Mouse (Mus musculus) liver, embryonic 15.5 days (tissue): ENCODE data around the gene Gm13275. TPM values are rescaled to one million over a fixed set of nuclear protein-coding genes. Genes with fewer than 3 reads are reported as not detected.
A peak's percentile ranks its signal among the peaks of the same experiment; 100 is the strongest.
"Not testable (repeated sequence)": the region's sequence is repeated elsewhere in the genome, so short reads cannot be mapped to it uniquely, and the experiment has no call there.

Experiments
- ATAC-seq: fragments of 200-750 bp; cut with Nextera tagmentation; 2 replicates; pipeline ENCODE4 v1.8.0; 2017; ENCODE audit warnings: moderate number of reproducible peaks, mild to moderate bottlenecking, moderate library complexity; ENCODE audit not compliant: insufficient read depth
- H3K27ac ChIP-seq: fragments of 300-500 bp; sonication (generic); replicated peaks from 2 replicates; pipeline ENCODE4 v1.5.1; 2015; ENCODE audit warnings: mild to moderate bottlenecking, inconsistent platforms
- H3K27me3 ChIP-seq: fragments of 300-500 bp; sonication (generic); 2 replicates; pipeline ENCODE4 v1.6.1; 2015; ENCODE audit warnings: mild to moderate bottlenecking, inconsistent platforms
- H3K36me3 ChIP-seq: fragments of 300-500 bp; sonication (generic); replicated peaks from 2 replicates; pipeline ENCODE4 v1.6.1; 2015; ENCODE audit warnings: moderate library complexity, mild to moderate bottlenecking, inconsistent platforms
- H3K4me1 ChIP-seq: fragments of 300-500 bp; sonication (generic); replicated peaks from 2 replicates; pipeline ENCODE4 v1.6.1; 2015; ENCODE audit warnings: inconsistent platforms
- H3K4me2 ChIP-seq: fragments of 300-500 bp; sonication (generic); 2 replicates; pipeline ENCODE4 v1.6.1; 2015; ENCODE audit warnings: moderate library complexity, mild to moderate bottlenecking, inconsistent platforms
- H3K4me3 ChIP-seq: fragments of 300-500 bp; sonication (generic); replicated peaks from 2 replicates; pipeline ENCODE4 v1.5.1; 2015; ENCODE audit warnings: mild to moderate bottlenecking, inconsistent platforms
- H3K9ac ChIP-seq: fragments of 300-500 bp; sonication (generic); 2 replicates; pipeline ENCODE4 v1.6.1; 2015; ENCODE audit warnings: moderate library complexity, mild to moderate bottlenecking, inconsistent platforms
- H3K9me3 ChIP-seq: fragments of 300-500 bp; sonication (generic); replicated peaks from 2 replicates; pipeline ENCODE4 v1.6.1; 2016; ENCODE audit warnings: inconsistent platforms
- WGBS: fragments of 180-500 bp; shearing (Covaris S2); methylation state at CpG from one replicate; pipeline ENCODE4 v1.1.7; 2015; ENCODE audit warnings: mixed read lengths; ENCODE audit not compliant: insufficient replicate concordance; 5-methylcytosine and 5-hydroxymethylcytosine counted together
- polyA plus RNA-seq: library from polyadenylated mRNA; unstranded; fragments of >200 nt; fragmentation: Nextera tagmentation; extraction: Ambion mirVana; gene quantifications from 2 replicates; pipeline ENCODE4 v1.2.1, GENCODE M21; 2015

Gene Gm13275
- not detected in 2 replicates for polyA plus RNA-seq

GRCm38 (mm10) chr4:88793936-88794675, at the start of gene Gm13275:
Gene Gm13275, plus strand, starts transcription at chr4:88794487.
- not testable (repeated sequence) for H3K4me1 ChIP-seq, ATAC-seq, H3K9me3 ChIP-seq, H3K4me3 ChIP-seq, H3K27me3 ChIP-seq, H3K4me2 ChIP-seq, H3K36me3 ChIP-seq, H3K27ac ChIP-seq, H3K9ac ChIP-seq
- WGBS, result 0% methylated on average over 18 of the region's 52 CpGs

GRCm38 (mm10) chr4:88749926-88750325, 44.4 kb upstream of the Gm13275 start:
- Histone ChIP-seq H3K4me2 (no peak overlapping the region), H3K4me3 (no peak overlapping the region), H3K36me3 (no peaks in the 10 kb centered on the region), H3K27me3 (no peaks in the 10 kb centered on the region), H3K9me3 (no peaks in the 10 kb centered on the region), H3K27ac (no peak overlapping the region), H3K9ac (no peak overlapping the region), H3K4me1 (no peaks in the 10 kb centered on the region)
- WGBS, result 52% methylated on average over 6 of the region's 6 CpGs
- ATAC-seq, result no peak

GRCm38 (mm10) chr4:88754818-88755340, 39.4 kb upstream of the Gm13275 start, which contains the start of gene Gm13271:
Gene Gm13271, plus strand, starts transcription at chr4:88754868.
- not testable (repeated sequence) for ATAC-seq, H3K9me3 ChIP-seq, H3K4me3 ChIP-seq, H3K4me1 ChIP-seq, H3K27me3 ChIP-seq, H3K36me3 ChIP-seq, H3K9ac ChIP-seq, H3K27ac ChIP-seq, H3K4me2 ChIP-seq
- WGBS, result 75% methylated on average over 15 of the region's 15 CpGs

GRCm38 (mm10) chr4:88756581-88757513, 37.4 kb upstream of the Gm13275 start:
- H3K4me2 ChIP-seq, result peak overlapping the region; percentile 85
- ATAC-seq, H3K9me3 ChIP-seq, H3K27me3 ChIP-seq, H3K4me1 ChIP-seq, H3K36me3 ChIP-seq: not testable (repeated sequence)
- H3K27ac ChIP-seq, result peak overlapping the region; percentile 86
- peak overlapping the region; percentile 57 for H3K9ac ChIP-seq
- WGBS, result 9% methylated on average over 29 of the region's 31 CpGs
- H3K4me3 ChIP-seq, result peak overlapping the region; percentile 66

- WGBS, result under 1% methylated on average over 20 of the region's 21 CpGs
- Histone ChIP-seq H3K27ac (peak overlapping the region; percentile 86), H3K4me2 (peak overlapping the region; percentile 85), H3K4me3 (peak overlapping the region; percentile 66), H3K9ac (peak overlapping the region; percentile 57)
- not testable (repeated sequence) for H3K27me3 ChIP-seq, H3K9me3 ChIP-seq, H3K4me1 ChIP-seq, H3K36me3 ChIP-seq
- peak; percentile 100 for ATAC-seq
Observed at GRCm38 (mm10) chr4:88757628-88758031, 36.7 kb upstream of the Gm13275 start.

GRCm38 (mm10) chr4:88758751-88759150, 35.5 kb upstream of the Gm13275 start:
- H3K9ac ChIP-seq, H3K4me2 ChIP-seq, ATAC-seq, H3K27me3 ChIP-seq, H3K4me3 ChIP-seq, H3K27ac ChIP-seq, H3K4me1 ChIP-seq, H3K9me3 ChIP-seq, H3K36me3 ChIP-seq: not testable (repeated sequence)
- 68% methylated on average over 9 of the region's 9 CpGs for WGBS

GRCm38 (mm10) chr4:88759610-88760268, 34.5 kb upstream of the Gm13275 start, which contains the start of gene Gm13283:
Gene Gm13283, plus strand, starts transcription at chr4:88760119.
- not testable (repeated sequence) for H3K27ac ChIP-seq

GRCm38 (mm10) chr4:88760431-88760830, 33.9 kb upstream of the Gm13275 start:
- H3K27ac ChIP-seq, H3K9me3 ChIP-seq, ATAC-seq, H3K36me3 ChIP-seq, H3K27me3 ChIP-seq, H3K4me1 ChIP-seq, H3K9ac ChIP-seq: not testable (repeated sequence)
- peak overlapping the region; percentile 67 for H3K4me2 ChIP-seq
- WGBS, result 0% methylated on average over 27 of the region's 28 CpGs
- peak overlapping the region; percentile 46 for H3K4me3 ChIP-seq

More at GRCm38 (mm10) chr4:88759610-88760268, 34.5 kb upstream of the Gm13275 start, which contains the start of gene Gm13283:
- H3K27me3 ChIP-seq, H3K4me1 ChIP-seq, H3K36me3 ChIP-seq, H3K9me3 ChIP-seq, H3K9ac ChIP-seq, ATAC-seq: not testable (repeated sequence)
- WGBS, result 14% methylated on average over 10 of the region's 14 CpGs
- Histone ChIP-seq H3K4me2 (peak within 1 kb of the TSS; percentile 67), H3K4me3 (peak within 1 kb of the TSS; percentile 46)

- H3K27me3 ChIP-seq, H3K27ac ChIP-seq, H3K4me2 ChIP-seq, H3K36me3 ChIP-seq, H3K4me1 ChIP-seq, H3K9me3 ChIP-seq, H3K4me3 ChIP-seq, H3K9ac ChIP-seq, ATAC-seq: not testable (repeated sequence)
- 50% methylated on average over 6 of the region's 8 CpGs for WGBS
Observed at GRCm38 (mm10) chr4:88761776-88762175, 32.5 kb upstream of the Gm13275 start.

GRCm38 (mm10) chr4:88762341-88762740, 31.9 kb upstream of the Gm13275 start:
- not testable (repeated sequence) for H3K9ac ChIP-seq, H3K27me3 ChIP-seq, H3K4me2 ChIP-seq, H3K4me3 ChIP-seq, ATAC-seq, H3K36me3 ChIP-seq, H3K9me3 ChIP-seq, H3K27ac ChIP-seq, H3K4me1 ChIP-seq
- WGBS, result 33% methylated on average over 9 of the region's 9 CpGs
